Mouse (Mus musculus) heart, embryonic 14.5 days (tissue): Measurements from ENCODE around the gene Tsga10. TPM values are rescaled to one million over a fixed set of nuclear protein-coding genes. Genes with fewer than 3 reads are reported as not detected.

Source experiments
- ATAC-seq: fragments of 200-750 bp; cut with Nextera tagmentation; 2 replicates; pipeline ENCODE4 v1.8.0; 2017; ENCODE audit warnings: low read depth, moderate TSS enrichment; ENCODE audit not compliant: insufficient number of reproducible peaks, insufficient read depth, low FRiP score
- H3K27ac ChIP-seq, 2 experiments: fragments of 200-500 bp in 1 of 2; fragments of 300-500 bp in 1 of 2; sonication (generic) in 1 of 2; replicated peaks in 1 of 2; 2 replicates each; pipeline ENCODE4 v1.5.1; 2012 to 2014; ENCODE audit warnings: low read depth in 2 of 2, low read length in 2 of 2, control low read depth in 1 of 2, mild to moderate bottlenecking in 1 of 2, mixed read lengths in 1 of 2; ENCODE audit not compliant: control insufficient read depth in 1 of 2, insufficient read depth in 1 of 2
- H3K27me3 ChIP-seq: fragments of 300-500 bp; sonication (generic); 2 replicates; pipeline ENCODE4 v1.6.1; 2014; ENCODE audit warnings: mild to moderate bottlenecking, low read length, control low read depth; ENCODE audit not compliant: control insufficient read depth, insufficient read depth
- H3K36me3 ChIP-seq: fragments of 300-500 bp; sonication (generic); 2 replicates; pipeline ENCODE4 v1.6.1; 2014; ENCODE audit warnings: mild to moderate bottlenecking, control low read depth, low read length, mixed read lengths; ENCODE audit not compliant: control insufficient read depth, insufficient read depth
- H3K4me1 ChIP-seq, 2 experiments: fragments of 200-500 bp in 1 of 2; fragments of 300-500 bp in 1 of 2; sonication (generic) in 1 of 2; 2 replicates each; pipeline ENCODE4 v1.6.1; 2012 to 2014; ENCODE audit warnings: low read length in 2 of 2, control low read depth in 1 of 2, mixed read lengths in 1 of 2; ENCODE audit not compliant: control insufficient read depth in 2 of 2, insufficient read depth in 2 of 2
- H3K4me2 ChIP-seq: fragments of 300-500 bp; sonication (generic); 2 replicates; pipeline ENCODE4 v1.6.1; 2014; ENCODE audit warnings: mild to moderate bottlenecking, low read length
- H3K4me3 ChIP-seq, 2 experiments: fragments of 200-500 bp in 1 of 2; fragments of 300-500 bp in 1 of 2; sonication (generic) in 1 of 2; 2 replicates each; pipeline ENCODE4 v1.5.1; 2012 to 2014; ENCODE audit warnings: low read length in 2 of 2, mild to moderate bottlenecking in 2 of 2, control low read depth in 1 of 2, low read depth in 1 of 2, moderate library complexity in 1 of 2; ENCODE audit not compliant: control insufficient read depth in 1 of 2, insufficient read depth in 1 of 2
- H3K9ac ChIP-seq: fragments of 300-500 bp; sonication (generic); 2 replicates; pipeline ENCODE4 v1.6.1; 2014; ENCODE audit warnings: mild to moderate bottlenecking, low read length
- H3K9me3 ChIP-seq: fragments of 300-500 bp; sonication (generic); 2 replicates; pipeline ENCODE4 v1.6.1; 2016; ENCODE audit warnings: low read length, control low read depth; ENCODE audit not compliant: control insufficient read depth
- WGBS: fragments of 180-500 bp; shearing (Covaris S2); extraction: QIAGEN DNeasy Blood & Tissue Kit; methylation state at CpG from one replicate; pipeline ENCODE4 v1.1.7; 2014; 5-methylcytosine and 5-hydroxymethylcytosine counted together
- polyA plus RNA-seq: library from polyadenylated mRNA; unstranded; fragments of >200 nt; fragmentation: Nextera tagmentation; extraction: Ambion mirVana; gene quantifications from 2 replicates; pipeline ENCODE4 v1.2.1, GENCODE M21; 2014

The Tsga10 gene
- polyA plus RNA-seq, 1 experiment from 2014 or later = 4.2 TPM

GRCm38 (mm10) chr1:37735932-37736331 is 130.3 kb downstream of the Tsga10 start:
- H3K27ac ChIP-seq = no peak overlapping the region

GRCm38 (mm10) chr1:37734841-37735240 is 131.4 kb downstream of the Tsga10 start:
- no peak overlapping the region for H3K4me3 ChIP-seq
- H3K4me2 ChIP-seq = no peak overlapping the region
- ATAC-seq = no peak
- H3K4me1 ChIP-seq = no peaks in the 10 kb centered on the region
- no peaks in the 10 kb centered on the region for H3K9me3 ChIP-seq
- H3K27me3 ChIP-seq = no peaks in the 10 kb centered on the region
- no peak overlapping the region for H3K27ac ChIP-seq
- H3K36me3 ChIP-seq = no peaks in the 10 kb centered on the region
- 71% methylated on average over 7 of the region's 7 CpGs for WGBS
- H3K9ac ChIP-seq = no peak overlapping the region

More at GRCm38 (mm10) chr1:37735932-37736331, 130.3 kb downstream of the Tsga10 start:
- no peaks in the 10 kb centered on the region for H3K36me3 ChIP-seq
- no peaks in the 10 kb centered on the region for H3K4me1 ChIP-seq
- no peaks in the 10 kb centered on the region for H3K27me3 ChIP-seq
- no peak overlapping the region for H3K4me2 ChIP-seq
- 81% methylated on average over 5 of the region's 5 CpGs for WGBS
- H3K4me3 ChIP-seq = no peak overlapping the region
- no peak for ATAC-seq
- no peak overlapping the region for H3K9ac ChIP-seq
- no peaks in the 10 kb centered on the region for H3K9me3 ChIP-seq

- Histone ChIP-seq H3K4me3 (no peak overlapping the region), H3K36me3 (no peaks in the 10 kb centered on the region), H3K4me1 (no peaks in the 10 kb centered on the region; a peak in 1 of 4 replicates), H3K27me3 (no peaks in the 10 kb centered on the region), H3K9ac (no peak overlapping the region), H3K27ac (no peak overlapping the region), H3K9me3 (no peaks in the 10 kb centered on the region), H3K4me2 (no peak overlapping the region)
- WGBS = 91% methylated on average over 8 of the region's 8 CpGs
- ATAC-seq = no peak
Observed at GRCm38 (mm10) chr1:37729353-37729752, 136.9 kb downstream of the Tsga10 start.

- Histone ChIP-seq H3K9ac (no peak overlapping the region), H3K9me3 (no peaks in the 10 kb centered on the region), H3K36me3 (no peaks in the 10 kb centered on the region), H3K4me1 (no peaks in the 10 kb centered on the region; a peak in 1 of 4 replicates), H3K4me2 (no peak overlapping the region), H3K4me3 (no peak overlapping the region), H3K27ac (no peak overlapping the region), H3K27me3 (no peaks in the 10 kb centered on the region)
- ATAC-seq = no peak
- WGBS = 55% methylated on average over 10 of the region's 10 CpGs
Observed at GRCm38 (mm10) chr1:37728053-37728452, 138.2 kb downstream of the Tsga10 start.

- Histone ChIP-seq H3K9me3 (no peaks in the 10 kb centered on the region), H3K4me3 (no peak overlapping the region), H3K27me3 (no peaks in the 10 kb centered on the region), H3K4me1 (no peaks in the 10 kb centered on the region; a peak in 1 of 4 replicates), H3K36me3 (no peaks in the 10 kb centered on the region), H3K4me2 (no peak overlapping the region), H3K27ac (no peak overlapping the region), H3K9ac (no peak overlapping the region)
- WGBS = 84% methylated on average over 8 of the region's 8 CpGs
- no peak for ATAC-seq
Observed at GRCm38 (mm10) chr1:37727186-37727585, 139.0 kb downstream of the Tsga10 start.

GRCm38 (mm10) chr1:37726426-37726825 is 139.8 kb downstream of the Tsga10 start:
- Histone ChIP-seq H3K27ac (no peak overlapping the region), H3K4me1 (no peaks in the 10 kb centered on the region; a peak in 1 of 4 replicates), H3K4me2 (no peak overlapping the region), H3K4me3 (no peak overlapping the region), H3K36me3 (no peaks in the 10 kb centered on the region), H3K9me3 (no peaks in the 10 kb centered on the region), H3K27me3 (no peaks in the 10 kb centered on the region), H3K9ac (no peak overlapping the region)
- no peak for ATAC-seq
- WGBS = 54% methylated on average over 8 of the region's 8 CpGs

- Histone ChIP-seq H3K27me3 (no peaks in the 10 kb centered on the region), H3K27ac (no peak overlapping the region), H3K4me3 (no peak overlapping the region), H3K36me3 (no peaks in the 10 kb centered on the region), H3K9ac (no peak overlapping the region), H3K4me1 (no peaks in the 10 kb centered on the region; a peak in 1 of 4 replicates), H3K9me3 (no peaks in the 10 kb centered on the region), H3K4me2 (no peak overlapping the region)
- WGBS = 62% methylated on average over 12 of the region's 12 CpGs
- ATAC-seq = no peak
Observed at GRCm38 (mm10) chr1:37725880-37726279, 140.3 kb downstream of the Tsga10 start.

GRCm38 (mm10) chr1:37721092-37721491 is 145.1 kb downstream of the Tsga10 start:
- H3K4me2 ChIP-seq = no peak overlapping the region
- no peak overlapping the region for H3K9ac ChIP-seq
- H3K36me3 ChIP-seq = no peaks in the 10 kb centered on the region
- H3K4me3 ChIP-seq = no peak overlapping the region
- WGBS = 66% methylated on average over 5 of the region's 5 CpGs
- H3K9me3 ChIP-seq = no peaks in the 10 kb centered on the region
- 0 out of 2 replicates have a peak, but pooled peaks cover 6% of the 10 kb centered on the region for H3K27me3 ChIP-seq
- ATAC-seq = no peak
- peaks cover 3 to 5% of the 10 kb centered on the region in 2 experiments; a peak in 3 of 4 replicates for H3K4me1 ChIP-seq
- no peak overlapping the region for H3K27ac ChIP-seq
